Mouse (Mus musculus) stomach, embryonic 16.5 days (tissue): ENCODE results near the gene Dcaf5. TPM values are rescaled to one million over a fixed set of nuclear protein-coding genes. Genes with fewer than 3 reads are reported as not detected.

ENCODE experiments used
- ATAC-seq: fragments of 200-750 bp; cut with Nextera tagmentation; 2 replicates; pipeline ENCODE4 v1.8.0; 2017; ENCODE audit warnings: moderate number of reproducible peaks, moderate TSS enrichment; ENCODE audit not compliant: insufficient read depth, low FRiP score
- H3K27ac ChIP-seq: fragments of 300-500 bp; sonication (generic); 2 replicates; pipeline ENCODE4 v1.5.1; 2014; ENCODE audit warnings: low read length
- H3K27me3 ChIP-seq: fragments of 300-500 bp; sonication (generic); 2 replicates; pipeline ENCODE4 v1.6.1; 2014; ENCODE audit warnings: low read length, control low read depth, mixed read lengths; ENCODE audit not compliant: control insufficient read depth, insufficient read depth
- H3K36me3 ChIP-seq: fragments of 300-500 bp; sonication (generic); 2 replicates; pipeline ENCODE4 v1.6.1; 2014; ENCODE audit warnings: low read length; ENCODE audit not compliant: control insufficient read depth, insufficient read depth
- H3K4me1 ChIP-seq: fragments of 300-500 bp; sonication (generic); 2 replicates; pipeline ENCODE4 v1.6.1; 2014; ENCODE audit warnings: low read length, control low read depth, mixed read lengths; ENCODE audit not compliant: control insufficient read depth, insufficient read depth
- H3K4me2 ChIP-seq: fragments of 300-500 bp; sonication (generic); 2 replicates; pipeline ENCODE4 v1.6.1; 2014; ENCODE audit warnings: low read depth, low read length, mixed read lengths
- H3K4me3 ChIP-seq: fragments of 300-500 bp; sonication (generic); replicated peaks from 2 replicates; pipeline ENCODE4 v1.5.1; 2014; ENCODE audit warnings: mild to moderate bottlenecking, low read length
- H3K9ac ChIP-seq: fragments of 300-500 bp; sonication (generic); 2 replicates; pipeline ENCODE4 v1.6.1; 2014; ENCODE audit warnings: low read length
- H3K9me3 ChIP-seq: fragments of 300-500 bp; sonication (generic); replicated peaks from 2 replicates; pipeline ENCODE4 v1.6.1; 2016; ENCODE audit warnings: low read length, control low read depth; ENCODE audit not compliant: control insufficient read depth
- WGBS: fragments of 180-500 bp; shearing (Covaris S2); extraction: QIAGEN DNeasy Blood & Tissue Kit; methylation state at CpG from one replicate; pipeline ENCODE4 v1.1.7; 2014; 5-methylcytosine and 5-hydroxymethylcytosine counted together
- polyA plus RNA-seq: library from polyadenylated mRNA; unstranded; fragments of >200 nt; fragmentation: Nextera tagmentation; extraction: Ambion mirVana; gene quantifications from 2 replicates; pipeline ENCODE4 v1.2.1, GENCODE M21; 2015

Gene Dcaf5
- polyA plus RNA-seq, 1 experiment from 2014 or later: 12.5 TPM

DNA sequence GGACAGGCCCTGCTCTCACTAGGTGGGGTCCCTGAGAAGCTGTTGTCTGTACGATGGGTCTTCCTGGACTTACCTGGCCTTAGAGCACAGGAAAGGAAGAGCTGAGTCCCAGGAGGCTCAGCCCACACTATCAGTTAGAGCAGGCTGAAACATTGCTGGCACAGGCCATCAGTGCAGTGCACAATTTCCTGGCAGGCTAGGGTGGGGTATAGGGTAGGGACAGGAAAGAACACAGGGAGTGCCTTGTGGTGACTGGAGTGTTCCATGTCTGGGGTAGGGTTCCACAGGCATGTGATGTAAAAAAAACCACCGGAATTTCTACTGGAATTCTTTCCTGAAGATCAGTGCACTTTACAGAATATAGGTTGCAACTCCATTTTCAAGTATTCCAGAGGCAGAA lies 117.3 kb downstream of the Dcaf5 start:
- Histone ChIP-seq H3K27ac (no peak overlapping the region), H3K4me3 (no peak overlapping the region), H3K4me1 (no peaks in the 10 kb centered on the region), H3K27me3 (no peaks in the 10 kb centered on the region), H3K9me3 (no peaks in the 10 kb centered on the region), H3K4me2 (no peak overlapping the region), H3K9ac (no peak overlapping the region), H3K36me3 (no peaks in the 10 kb centered on the region)
- no peak for ATAC-seq
- 80% methylated on average over 2 of the region's 2 CpGs for WGBS

DNA sequence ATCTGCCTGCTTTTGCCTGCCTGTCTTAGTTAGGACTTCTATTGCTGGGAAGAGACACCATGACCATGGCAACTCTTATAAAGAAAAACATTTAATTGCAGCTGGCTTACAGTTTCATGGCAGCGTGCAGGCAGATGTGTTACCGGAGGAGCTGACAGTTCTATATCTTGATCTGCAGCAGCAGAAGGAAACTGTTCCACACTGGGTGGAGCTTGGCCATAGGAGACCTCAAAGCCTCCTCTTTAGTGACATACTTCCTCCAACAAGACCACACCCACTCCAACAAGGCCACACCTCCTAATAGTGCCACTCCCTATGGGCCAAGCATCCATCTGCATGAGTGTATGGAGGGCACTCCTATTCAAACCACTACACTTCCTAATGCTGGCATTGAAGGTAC lies 121.1 kb downstream of the Dcaf5 start:
- Histone ChIP-seq H3K4me1 (no peaks in the 10 kb centered on the region), H3K9ac (no peak overlapping the region), H3K36me3 (no peaks in the 10 kb centered on the region), H3K9me3 (no peaks in the 10 kb centered on the region), H3K4me3 (no peak overlapping the region), H3K4me2 (no peak overlapping the region), H3K27me3 (no peaks in the 10 kb centered on the region), H3K27ac (no peak overlapping the region)
- 89% methylated on average over 2 of the region's 2 CpGs for WGBS
- ATAC-seq: no peak

DNA sequence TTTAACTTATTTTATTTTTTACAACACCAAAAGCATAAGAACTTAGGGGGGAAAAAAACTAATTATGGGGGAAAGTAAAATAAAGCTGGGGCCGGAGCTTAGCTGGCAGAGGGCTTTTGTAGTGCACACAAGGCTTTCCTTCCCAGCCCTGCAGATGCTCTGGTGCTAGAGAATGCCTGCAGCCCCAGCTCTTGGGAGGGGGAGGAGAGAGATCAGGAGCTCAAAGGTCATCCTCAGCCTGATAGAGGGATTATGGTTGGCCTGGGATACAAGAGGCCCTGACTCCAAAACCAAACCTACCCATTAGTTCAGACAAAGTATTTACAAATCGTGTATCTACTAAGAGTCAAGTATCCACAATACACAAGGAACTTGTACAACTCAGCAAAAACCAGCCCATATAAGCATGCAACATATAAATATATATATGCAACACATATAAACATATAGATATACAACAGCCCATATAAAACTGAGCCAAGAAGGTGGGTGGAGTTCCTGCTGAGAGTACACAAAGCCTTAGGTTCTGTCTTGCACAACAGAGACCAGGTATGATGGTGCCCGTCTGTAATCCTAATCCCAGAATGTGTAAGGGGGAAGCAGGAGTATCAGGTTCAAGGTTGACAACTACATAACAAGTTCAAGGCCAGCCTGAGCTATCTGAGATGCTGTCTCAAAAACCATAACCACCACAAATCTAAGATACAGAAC lies 124.3 kb downstream of the Dcaf5 start:
- Histone ChIP-seq H3K27ac (no peak overlapping the region), H3K4me2 (no peak overlapping the region), H3K4me1 (no peaks in the 10 kb centered on the region), H3K36me3 (no peaks in the 10 kb centered on the region), H3K4me3 (no peak overlapping the region), H3K27me3 (no peaks in the 10 kb centered on the region), H3K9me3 (no peaks in the 10 kb centered on the region), H3K9ac (no peak overlapping the region)
- WGBS: 64% methylated on average over 3 of the region's 3 CpGs
- ATAC-seq: no peak

DNA sequence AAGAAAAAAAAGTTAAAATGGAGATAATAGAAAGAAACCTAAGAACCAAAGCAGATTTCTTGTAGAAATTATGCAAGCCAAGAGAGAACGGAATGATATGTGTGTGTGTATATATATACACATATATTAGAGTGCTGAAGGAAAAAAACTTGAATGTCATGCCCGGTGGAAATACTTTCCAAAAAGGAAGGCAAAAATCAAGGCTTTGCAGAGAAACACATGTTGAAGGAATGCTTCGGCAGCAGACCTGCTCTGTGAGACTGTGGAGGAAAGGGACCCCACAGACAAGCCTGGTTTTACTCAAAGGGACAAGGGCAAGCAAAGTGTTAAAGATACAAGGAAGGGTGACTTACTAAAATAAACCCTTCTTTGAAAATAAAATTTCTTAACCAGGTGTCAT lies 128.8 kb downstream of the Dcaf5 start:
- no peak for ATAC-seq
- 42% methylated on average over 3 of the region's 3 CpGs for WGBS
- no peaks in the 10 kb centered on the region for H3K9me3 ChIP-seq

DNA sequence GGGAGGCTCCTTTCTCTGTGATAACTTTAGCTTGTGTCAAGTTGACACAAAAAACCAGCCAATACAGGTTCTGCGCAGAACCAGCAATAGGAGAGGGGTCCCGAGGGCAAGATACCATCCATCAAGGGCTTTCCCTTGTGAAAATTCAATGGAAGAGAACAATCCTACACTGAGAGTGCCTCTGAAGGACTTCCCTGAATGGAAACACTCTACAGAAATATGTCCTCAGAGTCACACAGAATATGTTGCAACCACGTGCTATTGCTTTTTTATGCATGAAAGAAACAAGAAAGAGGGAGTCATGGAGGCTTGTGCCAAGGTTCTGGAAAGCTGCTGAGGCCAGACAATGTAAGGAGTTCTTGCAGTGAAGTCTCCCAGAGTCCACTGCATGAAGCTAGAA lies 131.9 kb downstream of the Dcaf5 start:
- WGBS: 92% methylated on average over 3 of the region's 3 CpGs
- Histone ChIP-seq H3K4me2 (no peak overlapping the region), H3K9me3 (no peaks in the 10 kb centered on the region), H3K4me3 (no peak overlapping the region), H3K27me3 (no peaks in the 10 kb centered on the region), H3K36me3 (no peaks in the 10 kb centered on the region), H3K9ac (no peak overlapping the region), H3K4me1 (no peaks in the 10 kb centered on the region), H3K27ac (no peak overlapping the region)
- ATAC-seq: no peak

More for the DNA sequence above, 128.8 kb downstream of the Dcaf5 start:
- Histone ChIP-seq H3K4me1 (no peaks in the 10 kb centered on the region), H3K9ac (no peak overlapping the region), H3K27ac (no peak overlapping the region), H3K36me3 (no peaks in the 10 kb centered on the region), H3K4me2 (no peak overlapping the region), H3K4me3 (no peak overlapping the region), H3K27me3 (no peaks in the 10 kb centered on the region)

DNA sequence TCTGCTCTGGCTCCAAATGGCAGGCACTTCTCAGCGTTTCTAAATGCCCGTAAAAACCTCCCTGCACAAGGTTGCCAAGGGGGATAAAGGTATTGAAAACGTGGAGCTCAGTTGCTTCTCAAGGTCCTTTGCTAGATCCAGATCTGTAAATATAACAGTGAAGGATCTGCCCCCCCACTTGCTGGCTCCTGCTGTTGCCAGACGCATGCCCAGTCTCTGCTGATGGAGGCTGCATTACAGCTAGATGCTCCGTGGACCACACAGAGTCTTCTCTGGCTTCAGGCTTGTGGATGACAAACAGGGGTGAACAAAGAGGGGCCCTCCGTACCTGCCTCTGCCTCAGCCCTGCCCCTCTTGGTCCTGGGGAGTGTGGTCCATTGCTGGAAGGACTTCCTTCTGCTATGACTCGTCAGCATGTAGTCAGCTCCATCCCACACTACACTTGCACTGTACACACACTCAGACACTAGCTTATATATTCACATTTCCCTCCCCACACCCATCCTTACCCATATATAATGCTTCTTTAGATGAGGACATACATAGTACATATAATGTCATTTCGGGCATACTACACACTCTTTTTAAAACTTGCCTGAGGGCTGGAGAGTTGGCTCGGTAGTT lies 135.5 kb downstream of the Dcaf5 start:
- H3K9ac ChIP-seq: no peak overlapping the region
- ATAC-seq: no peak
- no peak overlapping the region for H3K4me2 ChIP-seq
- 66% methylated on average over 9 of the region's 9 CpGs for WGBS
- no peak overlapping the region for H3K27ac ChIP-seq
- H3K27me3 ChIP-seq: no peaks in the 10 kb centered on the region
- no peak overlapping the region for H3K4me3 ChIP-seq
- no peaks in the 10 kb centered on the region for H3K36me3 ChIP-seq
- H3K4me1 ChIP-seq: no peaks in the 10 kb centered on the region
- no peaks in the 10 kb centered on the region for H3K9me3 ChIP-seq

DNA sequence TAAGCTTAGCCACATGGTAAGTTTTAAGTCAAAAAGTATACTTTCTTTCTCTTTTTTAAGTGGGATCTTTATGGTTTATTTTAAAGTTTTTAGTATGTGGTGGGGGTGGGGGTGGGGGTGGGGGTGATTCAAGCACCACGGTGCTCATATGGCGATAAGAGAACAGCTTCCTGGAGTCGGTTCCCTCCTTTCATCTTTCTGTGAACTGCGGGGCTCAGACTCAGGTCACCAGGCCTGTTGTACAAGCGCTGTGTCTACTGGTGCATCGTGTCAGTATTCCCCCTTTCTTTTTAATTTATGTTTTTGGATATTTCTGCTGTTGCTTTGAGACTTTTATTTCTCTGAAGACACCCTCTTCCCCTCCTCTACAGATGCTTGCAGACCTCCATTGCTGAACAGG lies 137.7 kb downstream of the Dcaf5 start:
- WGBS: 54% methylated on average over 6 of the region's 6 CpGs
- H3K9ac ChIP-seq: no peak overlapping the region
- no peak overlapping the region for H3K4me3 ChIP-seq
- no peaks in the 10 kb centered on the region for H3K36me3 ChIP-seq
- no peaks in the 10 kb centered on the region for H3K9me3 ChIP-seq
- no peaks in the 10 kb centered on the region for H3K4me1 ChIP-seq
- no peak overlapping the region for H3K27ac ChIP-seq
- no peak for ATAC-seq
- H3K27me3 ChIP-seq: no peaks in the 10 kb centered on the region
- no peak overlapping the region for H3K4me2 ChIP-seq

DNA sequence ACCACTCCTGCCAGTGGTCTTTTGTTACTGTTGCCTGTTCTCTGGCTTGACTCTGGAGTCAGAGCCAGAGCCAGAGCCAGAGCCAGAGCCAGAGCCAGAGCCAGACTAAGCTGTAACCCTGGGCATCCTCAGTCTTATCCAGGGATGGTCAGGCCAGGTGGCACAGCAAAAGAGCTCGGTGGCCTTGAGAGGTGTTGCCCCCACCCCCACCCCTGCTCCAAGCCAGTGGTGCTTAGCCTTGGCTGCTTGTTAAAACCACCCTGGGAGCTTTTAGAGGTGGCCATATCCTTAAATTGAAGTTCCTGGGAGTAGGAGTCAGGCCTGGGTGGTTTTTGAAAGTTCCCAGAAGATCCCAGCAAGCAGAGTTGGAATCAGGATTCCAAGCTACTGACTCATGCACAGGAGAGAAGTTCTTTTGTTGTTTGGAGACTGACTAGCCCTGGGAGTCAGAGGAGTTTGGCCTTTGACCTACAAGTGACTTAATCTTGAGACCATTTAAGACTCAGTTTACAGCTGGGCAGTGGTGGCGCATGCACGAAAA lies 144.4 kb downstream of the Dcaf5 start:
- H3K27me3 ChIP-seq: no peaks in the 10 kb centered on the region
- no peak overlapping the region for H3K4me2 ChIP-seq
- 65% methylated on average over 3 of the region's 3 CpGs for WGBS
- H3K9me3 ChIP-seq: no peaks in the 10 kb centered on the region
- H3K27ac ChIP-seq: no peak overlapping the region
- no peak overlapping the region for H3K9ac ChIP-seq
- ATAC-seq: no peak
- H3K36me3 ChIP-seq: no peaks in the 10 kb centered on the region
- H3K4me3 ChIP-seq: no peak overlapping the region
- no peaks in the 10 kb centered on the region for H3K4me1 ChIP-seq

DNA sequence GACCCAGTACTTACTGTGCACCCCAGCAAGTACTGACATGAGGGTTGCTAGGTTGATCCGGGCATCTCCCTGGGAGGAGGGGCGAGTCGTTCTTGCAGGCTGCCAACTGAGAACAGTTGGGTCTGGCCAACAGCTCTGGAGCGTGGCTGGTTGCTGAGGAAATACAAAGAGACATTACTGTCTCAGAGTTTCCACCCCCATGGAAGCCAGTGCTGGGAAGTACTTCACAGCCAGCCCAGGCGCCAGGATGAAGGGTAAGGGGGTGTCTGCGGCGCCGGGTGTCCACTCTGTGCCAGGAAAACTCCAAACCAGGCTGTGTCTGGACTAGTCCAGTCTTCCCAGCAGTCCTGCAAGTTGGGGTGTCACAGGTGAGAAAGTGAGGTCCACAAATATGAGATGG lies 145.4 kb downstream of the Dcaf5 start:
- H3K27me3 ChIP-seq: no peaks in the 10 kb centered on the region
- no peak overlapping the region for H3K27ac ChIP-seq
- no peak for ATAC-seq
- H3K36me3 ChIP-seq: no peaks in the 10 kb centered on the region
- no peak overlapping the region for H3K9ac ChIP-seq
- H3K4me1 ChIP-seq: no peaks in the 10 kb centered on the region
- no peak overlapping the region for H3K4me2 ChIP-seq
- no peak overlapping the region for H3K4me3 ChIP-seq
- 83% methylated on average over 8 of the region's 8 CpGs for WGBS
- no peaks in the 10 kb centered on the region for H3K9me3 ChIP-seq
